Mouse (Mus musculus): Measurements from ENCODE around the gene Sestd1. TPM values are rescaled to one million over a fixed set of nuclear protein-coding genes. Genes with fewer than 3 reads are reported as not detected.

Gene Sestd1
- polyA plus RNA-seq, 1 experiment from 2014 or later: 5.3 TPM

GRCm38 (mm10) chr2:77247200-77247830 is 33.1 kb downstream of the Sestd1 start:
- H3K36me3 ChIP-seq (ENCODE audit: control insufficient read depth, insufficient read depth, low read length): no peaks in the 10 kb centered on the region
- ATAC-seq (replicated peaks; ENCODE audit: low FRiP score): no peak
- H3K9me3 ChIP-seq (ENCODE audit: control insufficient read depth, low read length): no peaks in the 10 kb centered on the region
- no peak overlapping the region for H3K4me2 ChIP-seq
- no peak overlapping the region for H3K27ac ChIP-seq (ENCODE audit: low read depth, low read length)
- DNase-seq (ENCODE audit: low spot score): no peak
- H3K27me3 ChIP-seq (replicated peaks; ENCODE audit: control insufficient read depth, insufficient read depth, low read length): no peaks in the 10 kb centered on the region
- no peak overlapping the region for H3K4me3 ChIP-seq (ENCODE audit: low read depth, low read length)
- H3K9ac ChIP-seq (ENCODE audit: low read depth, low read length): no peak overlapping the region
- no peaks in the 10 kb centered on the region for H3K4me1 ChIP-seq (replicated peaks; ENCODE audit: control insufficient read depth, insufficient read depth, low read length)
- 84% methylated on average over 10 of the region's 10 CpGs for WGBS

- no peaks in the 10 kb centered on the region for H3K4me1 ChIP-seq (replicated peaks; ENCODE audit: control insufficient read depth, insufficient read depth, low read length)
- no peak overlapping the region for H3K27ac ChIP-seq (ENCODE audit: low read depth, low read length)
- 74% methylated on average over 3 of the region's 3 CpGs for WGBS
- H3K36me3 ChIP-seq (ENCODE audit: control insufficient read depth, insufficient read depth, low read length): no peaks in the 10 kb centered on the region
- no peak overlapping the region for H3K4me2 ChIP-seq
- DNase-seq (ENCODE audit: low spot score): no peak
- H3K9ac ChIP-seq (ENCODE audit: low read depth, low read length): no peak overlapping the region
- no peak overlapping the region for H3K4me3 ChIP-seq (ENCODE audit: low read depth, low read length)
- H3K27me3 ChIP-seq (replicated peaks; ENCODE audit: control insufficient read depth, insufficient read depth, low read length): no peaks in the 10 kb centered on the region
- ATAC-seq (replicated peaks; ENCODE audit: low FRiP score): no peak
- no peaks in the 10 kb centered on the region for H3K9me3 ChIP-seq (ENCODE audit: control insufficient read depth, low read length)
These were observed 34.6 kb downstream of the Sestd1 start for GRCm38 (mm10) chr2:77245806-77246205.

DNA sequence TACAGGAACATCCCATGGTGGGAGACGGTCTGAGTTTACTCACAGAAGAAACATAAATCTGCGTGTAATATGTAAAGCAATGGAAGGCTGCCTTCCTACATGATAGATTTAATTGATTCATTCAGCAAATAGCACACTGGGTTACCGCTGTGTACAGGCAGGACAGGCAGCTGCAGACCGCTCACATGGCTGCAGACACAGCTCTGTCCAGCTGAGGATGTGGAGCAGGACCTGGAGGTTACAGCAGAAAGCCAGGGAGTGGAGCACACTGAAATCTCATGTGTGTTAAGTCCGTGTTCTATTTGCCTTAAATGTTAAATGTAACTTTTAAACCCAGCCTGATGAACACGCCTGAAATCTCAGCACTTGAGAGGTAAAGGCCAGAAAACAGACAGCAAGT is 38.1 kb downstream of the Sestd1 start:
- H3K4me2 ChIP-seq: no peak overlapping the region
- H3K36me3 ChIP-seq (ENCODE audit: control insufficient read depth, insufficient read depth, low read length): no peaks in the 10 kb centered on the region
- no peaks in the 10 kb centered on the region for H3K4me1 ChIP-seq (replicated peaks; ENCODE audit: control insufficient read depth, insufficient read depth, low read length)
- DNase-seq (ENCODE audit: low spot score) (no peak), ATAC-seq (replicated peaks; ENCODE audit: low FRiP score) (no peak)
- H3K9ac ChIP-seq (ENCODE audit: low read depth, low read length): no peak overlapping the region
- no peak overlapping the region for H3K27ac ChIP-seq (ENCODE audit: low read depth, low read length)
- H3K9me3 ChIP-seq (ENCODE audit: control insufficient read depth, low read length): no peaks in the 10 kb centered on the region
- no peaks in the 10 kb centered on the region for H3K27me3 ChIP-seq (replicated peaks; ENCODE audit: control insufficient read depth, insufficient read depth, low read length)
- H3K4me3 ChIP-seq (ENCODE audit: low read depth, low read length): no peak overlapping the region
- 92% methylated on average over 6 of the region's 6 CpGs for WGBS

DNA sequence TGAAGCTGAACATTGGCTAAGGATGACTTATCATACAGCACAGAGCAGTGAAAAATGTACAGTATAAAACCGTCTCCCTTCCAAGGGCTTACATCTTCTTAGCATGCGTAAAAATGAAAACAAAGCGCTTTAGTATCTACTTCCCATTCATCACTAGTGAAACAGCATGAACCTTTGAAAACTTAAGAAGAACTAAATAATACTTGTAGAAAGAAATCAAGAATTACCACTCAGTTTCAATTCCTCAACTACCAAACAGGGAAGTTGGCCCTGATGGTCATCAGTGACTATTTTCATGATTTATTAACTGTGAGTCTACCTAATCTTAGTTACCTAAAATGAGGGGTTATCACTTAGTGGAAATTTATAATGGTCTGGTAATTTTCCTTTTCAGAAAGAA is 41.8 kb downstream of the Sestd1 start:
- Histone ChIP-seq H3K9ac (ENCODE audit: low read depth, low read length) (no peak overlapping the region), H3K4me1 (replicated peaks; ENCODE audit: control insufficient read depth, insufficient read depth, low read length) (no peaks in the 10 kb centered on the region), H3K27ac (ENCODE audit: low read depth, low read length) (no peak overlapping the region), H3K36me3 (ENCODE audit: control insufficient read depth, insufficient read depth, low read length) (no peaks in the 10 kb centered on the region; the same call in 1 of the 2 replicates), H3K9me3 (ENCODE audit: control insufficient read depth, low read length) (no peaks in the 10 kb centered on the region), H3K4me2 (no peak overlapping the region), H3K27me3 (replicated peaks; ENCODE audit: control insufficient read depth, insufficient read depth, low read length) (no peaks in the 10 kb centered on the region), H3K4me3 (ENCODE audit: low read depth, low read length) (no peak overlapping the region)
- DNase-seq (ENCODE audit: low spot score): no peak
- no peak for ATAC-seq (replicated peaks; ENCODE audit: low FRiP score)
- WGBS: 85% methylated on average over 3 of the region's 3 CpGs

- Histone ChIP-seq H3K4me3 (ENCODE audit: low read depth, low read length) (no peak overlapping the region), H3K4me2 (no peak overlapping the region), H3K9ac (ENCODE audit: low read depth, low read length) (no peak overlapping the region), H3K27ac (ENCODE audit: low read depth, low read length) (no peak overlapping the region), H3K27me3 (replicated peaks; ENCODE audit: control insufficient read depth, insufficient read depth, low read length) (no peaks in the 10 kb centered on the region), H3K9me3 (ENCODE audit: control insufficient read depth, low read length) (no peaks in the 10 kb centered on the region), H3K4me1 (replicated peaks; ENCODE audit: control insufficient read depth, insufficient read depth, low read length) (no peaks in the 10 kb centered on the region), H3K36me3 (ENCODE audit: control insufficient read depth, insufficient read depth, low read length) (no peaks in the 10 kb centered on the region; the same call in 1 of the 2 replicates)
- 53% methylated on average over 3 of the region's 3 CpGs for WGBS
- no peak for ATAC-seq (replicated peaks; ENCODE audit: low FRiP score)
- DNase-seq (ENCODE audit: low spot score): no peak
These were observed 42.3 kb downstream of the Sestd1 start for GRCm38 (mm10) chr2:77238046-77238445.

DNA sequence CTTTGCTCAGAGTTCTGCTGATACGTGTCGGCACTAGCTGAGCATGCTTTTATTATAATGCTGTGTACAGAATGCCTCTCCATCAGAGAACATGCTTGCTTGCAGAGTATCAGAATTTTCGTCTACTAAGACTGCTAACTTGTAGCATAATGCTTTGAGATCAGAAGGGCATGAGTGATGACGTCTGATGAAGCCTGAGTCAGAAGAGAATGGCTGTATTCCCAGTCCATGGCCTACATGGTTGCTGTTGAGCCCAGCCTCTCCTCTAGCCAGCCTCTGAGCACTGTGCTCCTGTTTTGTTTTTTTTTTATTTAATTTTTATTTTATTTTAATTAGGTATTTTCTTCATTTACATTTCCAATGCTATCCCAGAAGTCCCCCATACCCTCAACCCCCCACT is 43.5 kb downstream of the Sestd1 start:
- DNase-seq (ENCODE audit: low spot score): no peak
- H3K27ac ChIP-seq (ENCODE audit: low read depth, low read length): no peak overlapping the region
- no peaks in the 10 kb centered on the region; the same call in 1 of the 2 replicates for H3K36me3 ChIP-seq (ENCODE audit: control insufficient read depth, insufficient read depth, low read length)
- ATAC-seq (replicated peaks; ENCODE audit: low FRiP score): no peak
- H3K27me3 ChIP-seq (replicated peaks; ENCODE audit: control insufficient read depth, insufficient read depth, low read length): no peaks in the 10 kb centered on the region
- H3K9me3 ChIP-seq (ENCODE audit: control insufficient read depth, low read length): no peaks in the 10 kb centered on the region
- H3K4me3 ChIP-seq (ENCODE audit: low read depth, low read length): no peak overlapping the region
- no peak overlapping the region for H3K4me2 ChIP-seq
- no peak overlapping the region for H3K9ac ChIP-seq (ENCODE audit: low read depth, low read length)
- H3K4me1 ChIP-seq (replicated peaks; ENCODE audit: control insufficient read depth, insufficient read depth, low read length): no peaks in the 10 kb centered on the region
- 80% methylated on average over 4 of the region's 4 CpGs for WGBS

DNA sequence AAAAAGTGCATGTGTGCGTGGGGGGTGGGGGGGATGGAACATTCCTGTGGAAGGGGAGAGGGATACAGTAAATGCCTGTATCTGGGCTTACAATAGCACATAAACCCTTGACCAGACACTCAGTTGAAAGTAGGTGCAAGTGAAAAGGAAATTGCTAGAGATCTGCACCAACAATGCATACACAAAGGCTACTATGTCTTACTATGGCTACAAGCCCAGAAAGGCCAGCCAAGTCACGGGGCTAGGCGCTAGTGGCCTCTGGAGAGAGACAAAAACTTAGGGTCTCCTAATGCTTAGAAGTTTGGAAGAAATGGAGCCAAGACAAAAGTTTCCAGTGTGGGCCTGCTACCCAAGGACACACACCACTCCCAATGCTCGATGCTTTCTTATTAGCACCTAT is 44.5 kb downstream of the Sestd1 start:
- Histone ChIP-seq H3K27ac (ENCODE audit: low read depth, low read length) (no peak overlapping the region), H3K4me3 (ENCODE audit: low read depth, low read length) (no peak overlapping the region), H3K9ac (ENCODE audit: low read depth, low read length) (no peak overlapping the region), H3K4me1 (replicated peaks; ENCODE audit: control insufficient read depth, insufficient read depth, low read length) (no peaks in the 10 kb centered on the region), H3K4me2 (no peak overlapping the region), H3K36me3 (ENCODE audit: control insufficient read depth, insufficient read depth, low read length) (no peaks in the 10 kb centered on the region; the same call in 1 of the 2 replicates), H3K9me3 (ENCODE audit: control insufficient read depth, low read length) (no peaks in the 10 kb centered on the region), H3K27me3 (replicated peaks; ENCODE audit: control insufficient read depth, insufficient read depth, low read length) (no peaks in the 10 kb centered on the region)
- DNase-seq (ENCODE audit: low spot score) (no peak), ATAC-seq (replicated peaks; ENCODE audit: low FRiP score) (no peak)
- WGBS: 95% methylated on average over 4 of the region's 4 CpGs

DNA sequence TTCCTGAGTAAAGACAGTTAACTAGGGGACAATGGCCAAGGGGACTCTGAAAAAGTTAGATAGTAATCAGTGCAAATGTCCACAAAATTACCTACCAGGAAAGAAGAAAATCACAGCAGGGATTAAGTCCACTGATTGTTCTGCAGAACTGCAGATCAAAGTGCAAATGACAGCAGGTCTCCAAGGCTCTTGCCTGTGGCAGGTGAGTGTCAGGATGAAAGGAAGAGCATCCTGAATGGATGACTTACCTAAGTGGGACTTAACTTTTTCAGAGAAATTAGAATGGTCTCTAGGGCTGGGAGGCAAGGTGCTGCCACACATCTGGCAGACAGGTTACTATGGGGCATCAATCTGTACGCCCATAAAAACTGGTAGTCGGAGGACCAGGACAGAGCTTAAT is 47.8 kb downstream of the Sestd1 start:
- DNase-seq (ENCODE audit: low spot score) (no peak), ATAC-seq (replicated peaks; ENCODE audit: low FRiP score) (no peak)
- WGBS: 88% methylated on average over 2 of the region's 2 CpGs
- no peaks in the 10 kb centered on the region for H3K9me3 ChIP-seq (ENCODE audit: control insufficient read depth, low read length)
- no peaks in the 10 kb centered on the region for H3K4me1 ChIP-seq (replicated peaks; ENCODE audit: control insufficient read depth, insufficient read depth, low read length)
- no peak overlapping the region for H3K27ac ChIP-seq (ENCODE audit: low read depth, low read length)
- no peak overlapping the region for H3K4me2 ChIP-seq
- no peaks in the 10 kb centered on the region for H3K27me3 ChIP-seq (replicated peaks; ENCODE audit: control insufficient read depth, insufficient read depth, low read length)
- H3K9ac ChIP-seq (ENCODE audit: low read depth, low read length): no peak overlapping the region
- H3K4me3 ChIP-seq (ENCODE audit: low read depth, low read length): no peak overlapping the region
- H3K36me3 ChIP-seq (ENCODE audit: control insufficient read depth, insufficient read depth, low read length): no peaks in the 10 kb centered on the region; the same call in 1 of the 2 replicates

DNA sequence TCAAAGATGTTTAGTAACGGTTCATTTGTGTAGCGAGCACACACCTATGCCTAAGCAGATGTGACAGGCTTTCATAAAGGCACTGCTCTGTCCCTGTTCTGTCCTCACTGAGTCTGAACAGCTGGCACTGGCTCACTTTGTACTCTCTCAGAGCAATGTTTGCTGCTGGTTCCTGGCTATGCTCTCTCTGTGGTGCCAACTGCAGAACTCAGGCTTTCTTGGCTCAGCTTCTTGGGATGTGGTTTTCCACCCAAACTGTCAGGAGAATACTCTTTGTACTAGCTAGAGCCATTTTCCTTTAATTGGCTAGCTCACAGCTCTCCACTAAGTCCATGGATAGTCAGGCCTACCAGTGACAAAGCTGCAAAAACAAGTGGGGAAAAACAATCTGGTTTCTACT is 59.4 kb downstream of the Sestd1 start:
- no peaks in the 10 kb centered on the region for H3K36me3 ChIP-seq (ENCODE audit: control insufficient read depth, insufficient read depth, low read length)
- H3K4me1 ChIP-seq (replicated peaks; ENCODE audit: control insufficient read depth, insufficient read depth, low read length): no peaks in the 10 kb centered on the region
- no peaks in the 10 kb centered on the region for H3K9me3 ChIP-seq (ENCODE audit: control insufficient read depth, low read length)
- DNase-seq (ENCODE audit: low spot score) (no peak), ATAC-seq (replicated peaks; ENCODE audit: low FRiP score) (no peak)
- H3K4me3 ChIP-seq (ENCODE audit: low read depth, low read length): no peak overlapping the region
- no peaks in the 10 kb centered on the region for H3K27me3 ChIP-seq (replicated peaks; ENCODE audit: control insufficient read depth, insufficient read depth, low read length)
- no peak overlapping the region for H3K27ac ChIP-seq (ENCODE audit: low read depth, low read length)
- no peak overlapping the region for H3K9ac ChIP-seq (ENCODE audit: low read depth, low read length)
- 94% methylated on average over 2 of the region's 2 CpGs for WGBS
- H3K4me2 ChIP-seq: no peak overlapping the region
